Mouse (Mus musculus): ENCODE data around the gene Glb1l3. TPM values are rescaled to one million over a fixed set of nuclear protein-coding genes. Genes with fewer than 3 reads are reported as not detected.

The Glb1l3 gene
- polyA plus RNA-seq, 1 experiment from 2014 or later = not detected

DNA sequence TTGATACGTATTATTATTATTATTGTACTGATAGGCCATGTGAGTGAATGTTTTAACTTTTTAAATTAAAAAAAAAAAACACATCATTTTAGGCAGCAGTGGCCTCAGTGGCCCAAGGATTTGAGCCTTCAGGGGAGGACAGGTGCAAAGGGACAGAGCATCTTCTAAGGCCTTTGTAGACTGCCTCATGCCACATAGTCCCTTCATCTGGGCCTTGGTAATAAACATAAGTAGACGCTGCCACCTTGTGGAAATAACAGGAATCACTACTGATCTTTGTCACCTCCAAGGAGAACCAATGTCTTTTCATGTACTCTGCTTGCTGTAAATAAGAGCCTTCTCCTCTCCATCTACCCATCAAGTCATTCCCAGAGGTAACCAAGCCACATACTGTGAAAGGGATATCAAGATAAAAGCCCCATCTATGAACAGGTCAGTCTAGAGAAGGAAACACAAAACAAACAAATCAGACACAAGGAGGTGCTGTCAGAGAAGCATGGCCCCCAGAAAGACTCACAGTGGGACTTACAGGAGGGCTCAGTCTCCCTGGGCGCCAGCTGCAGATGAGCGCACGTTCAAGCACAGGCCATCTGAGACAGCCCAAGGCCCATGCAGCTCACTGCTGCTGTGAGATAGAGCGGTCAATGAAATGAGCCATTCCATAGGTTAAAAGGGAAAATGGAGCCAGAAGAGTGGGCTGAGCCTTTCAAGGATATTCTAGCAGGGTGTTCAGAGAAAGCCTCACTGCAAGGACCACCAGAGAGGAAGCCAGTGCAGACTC is 84.4 kb downstream of the Glb1l3 start:
- no peak overlapping the region for H3K4me3 ChIP-seq
- H3K27me3 ChIP-seq (replicated peaks) = no peaks in the 10 kb centered on the region
- H3K36me3 ChIP-seq (replicated peaks) = no peaks in the 10 kb centered on the region
- H3K4me2 ChIP-seq = no peak overlapping the region
- peak; percentile 89 for ATAC-seq (replicated peaks)
- 57% methylated on average over 6 of the region's 6 CpGs for WGBS
- H3K9ac ChIP-seq = no peak overlapping the region
- H3K9me3 ChIP-seq = no peaks in the 10 kb centered on the region
- H3K27ac ChIP-seq = no peak overlapping the region
- H3K4me1 ChIP-seq = no peaks in the 10 kb centered on the region

DNA sequence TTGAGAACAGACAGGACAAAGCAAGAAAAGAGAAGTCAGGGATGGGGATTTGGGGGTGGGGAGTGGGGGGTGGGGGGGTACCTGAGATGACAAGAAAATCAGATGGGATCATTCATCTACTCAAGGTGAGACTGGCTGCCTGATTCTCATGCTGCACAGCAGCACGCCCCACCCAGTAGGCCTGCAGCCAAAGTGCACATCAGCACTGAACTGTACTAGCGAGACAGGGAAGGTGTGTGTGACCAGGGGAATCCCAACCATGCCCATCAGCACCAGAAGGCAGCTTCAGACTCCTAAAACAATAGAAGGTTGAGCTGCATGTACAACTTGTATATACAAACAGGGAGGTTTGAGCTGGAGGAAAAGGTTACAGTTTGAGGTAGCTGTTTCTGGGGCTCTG is 85.0 kb downstream of the Glb1l3 start:
- Histone ChIP-seq H3K4me2 (no peak overlapping the region), H3K9ac (no peak overlapping the region), H3K4me3 (no peak overlapping the region), H3K27me3 (replicated peaks) (no peaks in the 10 kb centered on the region), H3K9me3 (no peaks in the 10 kb centered on the region), H3K27ac (no peak overlapping the region), H3K4me1 (no peaks in the 10 kb centered on the region), H3K36me3 (replicated peaks) (no peaks in the 10 kb centered on the region)
- peak; percentile 34; the same call in 1 of the 2 replicates for ATAC-seq (replicated peaks)
- whole genome bisulfite sequencing = 85% methylated on average over 2 of the region's 2 CpGs

DNA sequence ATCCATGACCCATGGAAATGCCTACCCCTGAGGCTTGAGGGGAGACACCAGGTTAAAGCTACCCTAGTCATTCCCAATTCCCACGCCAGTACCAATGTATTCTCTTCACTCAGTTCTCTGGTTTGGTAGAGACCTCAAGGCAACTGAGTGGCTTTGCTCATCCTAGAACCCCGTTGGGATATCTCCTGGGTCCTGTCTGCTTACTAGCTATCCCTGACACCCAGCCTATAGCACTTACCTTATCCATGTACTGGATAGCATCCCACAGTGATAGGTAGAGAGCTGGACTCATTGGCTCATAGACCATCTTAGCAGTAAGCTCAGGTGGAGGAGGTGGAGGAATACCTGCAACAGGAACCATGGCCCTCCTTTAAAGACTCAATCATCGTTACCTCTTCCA is 92.5 kb downstream of the Glb1l3 start:
- no peak overlapping the region for H3K4me3 ChIP-seq
- 0 out of 2 replicates have a peak, but pooled peaks cover 4% of the 10 kb centered on the region for H3K36me3 ChIP-seq (replicated peaks)
- no peak overlapping the region for H3K9ac ChIP-seq
- H3K4me2 ChIP-seq = no peak overlapping the region
- 94% methylated on average over 3 of the region's 3 CpGs for WGBS
- H3K4me1 ChIP-seq = no peaks in the 10 kb centered on the region
- ATAC-seq (replicated peaks) = no peak
- H3K27ac ChIP-seq = no peak overlapping the region
- H3K27me3 ChIP-seq (replicated peaks) = no peaks in the 10 kb centered on the region
- H3K9me3 ChIP-seq = no peaks in the 10 kb centered on the region

Other genes starting within 250 kb of the Glb1l3 start
- gene B3gat1, start 127.2 kb downstream of the Glb1l3 start, polyA plus RNA-seq (2015; fragmentation: Nextera tagmentation; extraction: Ambion mirVana) = 44.6 and 45.7 TPM in 2 replicates
- 2.0 and 2.9 TPM in 2 replicates for gene Glb1l2, start 54.4 kb downstream of the Glb1l3 start, polyA plus RNA-seq (2015; fragmentation: Nextera tagmentation; extraction: Ambion mirVana)
- 0.23 and 0.34 TPM in 2 replicates for gene Gm1110, start 62.2 kb upstream of the Glb1l3 start, polyA plus RNA-seq (2015; fragmentation: Nextera tagmentation; extraction: Ambion mirVana)
- 35.8 and 36.4 TPM in 2 replicates for gene Acad8, start 138.7 kb upstream of the Glb1l3 start, polyA plus RNA-seq (2015; fragmentation: Nextera tagmentation; extraction: Ambion mirVana)
- 122 TPM in 2 replicates for gene Thyn1, start 138.8 kb upstream of the Glb1l3 start, polyA plus RNA-seq (2015; fragmentation: Nextera tagmentation; extraction: Ambion mirVana)
- 89.6 and 92.2 TPM in 2 replicates for gene Vps26b, start 169.2 kb upstream of the Glb1l3 start, polyA plus RNA-seq (2015; fragmentation: Nextera tagmentation; extraction: Ambion mirVana)
- gene Ncapd3, start 169.3 kb upstream of the Glb1l3 start, polyA plus RNA-seq (2015; fragmentation: Nextera tagmentation; extraction: Ambion mirVana) = 15.1 and 16.5 TPM in 2 replicates

Data from midbrain, embryonic 15.5 days (tissue).